Mouse (Mus musculus): Measurements from ENCODE around the gene Ntm. TPM values are rescaled to one million over a fixed set of nuclear protein-coding genes. Genes with fewer than 3 reads are reported as not detected.

Gene Ntm
- total RNA-seq, 2 experiments from 2014 or later = 132 to 134 TPM

- peak in 1 of 2 experiments; percentile 25 for DNase-seq (ENCODE audit: extremely low spot score in 1 of 2, low spot score in 1 of 2)
Measured at GRCm38 (mm10) chr9:29428322-29428721, 534.6 kb downstream of the Ntm start.

GRCm38 (mm10) chr9:29426261-29426660, 536.7 kb downstream of the Ntm start:
- DNase-seq (ENCODE audit: extremely low spot score in 1 of 2, low spot score in 1 of 2) = no peak

DNA sequence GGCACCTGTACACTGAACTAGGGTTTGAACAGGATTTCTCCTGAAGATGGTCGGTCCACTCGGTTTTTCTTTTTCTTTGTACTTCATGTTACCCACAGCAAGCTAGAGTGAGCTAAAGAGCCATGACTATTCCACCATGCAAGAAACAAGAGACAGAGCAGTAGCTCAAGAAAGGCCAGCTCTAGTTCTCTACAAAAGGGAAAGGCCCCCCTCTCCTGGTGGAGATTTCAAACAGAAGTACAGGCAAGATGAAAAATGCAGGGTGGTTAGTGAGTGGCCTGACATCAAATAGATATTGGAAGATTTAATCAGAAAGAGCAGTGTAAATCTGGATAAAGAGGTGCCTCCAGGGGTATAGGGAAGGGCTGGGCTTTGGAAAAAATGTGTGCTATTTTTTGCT, 547.4 kb downstream of the Ntm start:
- no peak for DNase-seq (ENCODE audit: extremely low spot score in 1 of 2, low spot score in 1 of 2)

DNA sequence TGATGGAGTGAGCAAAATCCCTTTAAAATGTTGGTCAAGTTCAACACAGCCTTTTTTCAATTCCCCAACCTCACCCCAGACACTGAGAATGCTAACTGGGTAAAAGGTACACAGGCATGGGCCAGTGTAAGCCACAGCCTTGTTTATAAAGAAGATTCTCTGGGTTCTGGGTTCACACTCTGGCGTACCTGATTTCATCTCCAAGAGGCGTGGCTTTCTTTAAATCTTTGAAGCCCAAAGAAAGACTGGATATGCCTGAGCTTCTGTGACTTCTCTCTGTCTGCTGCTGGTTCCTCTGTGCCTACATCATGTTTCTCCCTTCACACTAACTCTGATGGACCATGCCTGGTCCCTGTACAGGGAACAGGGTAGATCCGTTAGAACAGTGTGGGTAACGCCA, 549.8 kb downstream of the Ntm start:
- no peak for DNase-seq (ENCODE audit: extremely low spot score in 1 of 2, low spot score in 1 of 2)

- DNase-seq (ENCODE audit: extremely low spot score in 1 of 2, low spot score in 1 of 2) = peak; percentile 42 to 54
Measured at GRCm38 (mm10) chr9:29412181-29412771, 550.7 kb downstream of the Ntm start.

DNA sequence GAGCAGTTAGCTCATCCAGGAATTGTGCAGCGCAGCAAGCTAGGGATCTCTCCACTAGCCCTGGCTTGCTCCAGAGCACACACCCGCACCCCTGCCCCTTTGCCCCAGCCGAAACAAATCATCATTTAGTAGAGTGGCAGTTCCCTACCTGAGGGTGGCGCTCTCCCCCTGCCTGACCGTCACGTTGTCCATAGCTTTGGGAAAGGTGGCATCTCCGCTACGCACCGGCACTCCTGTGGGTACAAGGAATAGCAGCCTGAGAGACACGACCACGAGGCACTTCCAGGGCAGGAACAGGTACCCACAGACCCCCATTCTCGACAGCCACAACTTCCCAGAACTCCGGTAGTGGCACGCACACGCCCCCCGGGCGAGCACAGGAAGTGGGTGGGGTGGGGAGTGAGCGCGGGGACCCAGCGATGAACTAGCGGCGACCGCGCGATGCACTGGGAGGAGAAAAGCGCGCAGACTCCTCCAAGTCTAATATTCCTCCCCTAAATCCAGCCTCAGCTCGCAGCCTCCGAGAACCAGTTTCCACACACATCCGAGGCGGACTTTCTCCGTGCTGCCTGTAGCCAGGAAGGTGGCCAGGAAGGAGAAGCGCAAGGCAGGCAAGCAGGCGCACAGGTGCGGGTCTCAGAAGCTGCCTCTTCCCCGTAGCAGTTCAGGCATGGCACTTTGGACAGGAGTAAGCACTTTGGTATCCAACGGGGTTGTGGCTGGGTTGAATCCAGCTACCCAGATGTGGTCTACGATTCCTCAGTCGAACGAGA, 551.3 kb downstream of the Ntm start:
- DNase-seq (ENCODE audit: extremely low spot score in 1 of 2, low spot score in 1 of 2) = peak; percentile 47 to 67

GRCm38 (mm10) chr9:29410728-29411407, 552.1 kb downstream of the Ntm start:
- DNase-seq (ENCODE audit: extremely low spot score in 1 of 2, low spot score in 1 of 2) = no peak

DNA sequence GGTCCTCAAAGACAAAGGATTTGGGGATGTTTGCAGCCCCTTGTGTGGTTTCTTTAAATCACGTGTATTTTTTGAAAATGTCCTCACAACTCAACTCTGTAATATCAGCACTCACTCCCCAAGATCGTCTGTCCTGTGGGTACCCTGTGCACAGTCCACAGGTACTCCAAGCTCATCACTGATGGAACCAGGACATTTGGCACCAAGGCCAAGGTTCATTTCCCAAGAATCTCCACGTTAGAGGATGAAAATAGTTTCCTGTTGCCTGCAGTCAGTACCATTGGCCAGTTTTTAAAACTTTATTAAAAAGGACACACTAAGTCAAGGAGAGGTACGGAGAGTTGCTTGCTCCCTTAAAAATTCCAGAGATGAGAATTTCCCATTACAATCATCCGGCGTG, 552.7 kb downstream of the Ntm start:
- DNase-seq (ENCODE audit: extremely low spot score in 1 of 2, low spot score in 1 of 2) = no peak

- DNase-seq (ENCODE audit: extremely low spot score in 1 of 2, low spot score in 1 of 2) = peak in 1 of 2 experiments; percentile 74
Measured at GRCm38 (mm10) chr9:29409216-29409907, 553.6 kb downstream of the Ntm start.

GRCm38 (mm10) chr9:29407954-29408353, 555.0 kb downstream of the Ntm start:
- DNase-seq (ENCODE audit: extremely low spot score in 1 of 2, low spot score in 1 of 2) = no peak

DNA sequence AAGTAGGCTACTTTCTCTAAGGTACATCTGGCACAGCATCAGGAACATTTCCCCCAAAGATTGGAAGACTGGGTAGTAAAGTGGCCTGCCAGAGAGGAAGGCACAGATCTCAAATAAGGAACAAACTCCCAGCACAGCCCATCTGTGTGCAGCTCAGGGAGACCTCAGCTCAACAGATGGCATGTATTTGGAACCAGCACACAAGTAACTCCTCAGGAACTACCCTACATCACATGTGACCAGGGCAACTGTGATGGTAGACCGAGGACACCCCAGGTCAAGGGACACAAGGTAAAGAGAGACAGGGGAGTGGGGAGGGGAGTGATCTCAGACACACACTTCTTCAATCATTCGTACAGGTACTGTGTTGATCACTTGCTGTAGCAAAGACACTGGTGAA, 556.0 kb downstream of the Ntm start:
- DNase-seq (ENCODE audit: extremely low spot score in 1 of 2, low spot score in 1 of 2) = no peak

DNA sequence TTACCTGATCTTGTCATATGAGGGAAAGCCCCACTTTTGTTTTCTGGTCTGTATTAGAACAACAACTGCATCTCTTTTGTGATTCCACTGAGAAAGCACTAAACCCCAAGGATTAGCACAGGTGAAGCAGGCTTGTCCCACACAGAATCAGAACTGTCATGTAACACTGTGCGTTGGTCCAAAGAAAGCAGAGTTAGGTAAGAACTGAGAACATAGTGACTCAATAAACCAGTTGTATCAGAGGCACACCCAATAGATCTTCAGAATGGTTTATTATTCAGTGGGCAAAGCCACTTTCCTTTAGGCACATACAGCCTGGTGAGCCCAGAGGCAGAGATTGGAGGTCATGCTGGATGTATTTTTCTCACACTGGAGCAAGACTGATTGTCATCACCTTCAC, 556.9 kb downstream of the Ntm start:
- DNase-seq (ENCODE audit: extremely low spot score in 1 of 2, low spot score in 1 of 2) = no peak

- DNase-seq (ENCODE audit: extremely low spot score in 1 of 2, low spot score in 1 of 2) = no peak
Measured at GRCm38 (mm10) chr9:29400151-29400550, 562.8 kb downstream of the Ntm start.

- no peak for DNase-seq (ENCODE audit: extremely low spot score in 1 of 2, low spot score in 1 of 2)
Measured at GRCm38 (mm10) chr9:29396101-29396500, 566.8 kb downstream of the Ntm start.

- no peak for DNase-seq (ENCODE audit: extremely low spot score in 1 of 2, low spot score in 1 of 2)
Measured at GRCm38 (mm10) chr9:29393136-29393535, 569.8 kb downstream of the Ntm start.

- peak in 1 of 2 experiments; percentile 49 for DNase-seq (ENCODE audit: extremely low spot score in 1 of 2, low spot score in 1 of 2)
Measured at GRCm38 (mm10) chr9:29390796-29391517, 572.0 kb downstream of the Ntm start.

GRCm38 (mm10) chr9:29389224-29389623, 573.7 kb downstream of the Ntm start:
- no peak for DNase-seq (ENCODE audit: extremely low spot score in 1 of 2, low spot score in 1 of 2)

DNA sequence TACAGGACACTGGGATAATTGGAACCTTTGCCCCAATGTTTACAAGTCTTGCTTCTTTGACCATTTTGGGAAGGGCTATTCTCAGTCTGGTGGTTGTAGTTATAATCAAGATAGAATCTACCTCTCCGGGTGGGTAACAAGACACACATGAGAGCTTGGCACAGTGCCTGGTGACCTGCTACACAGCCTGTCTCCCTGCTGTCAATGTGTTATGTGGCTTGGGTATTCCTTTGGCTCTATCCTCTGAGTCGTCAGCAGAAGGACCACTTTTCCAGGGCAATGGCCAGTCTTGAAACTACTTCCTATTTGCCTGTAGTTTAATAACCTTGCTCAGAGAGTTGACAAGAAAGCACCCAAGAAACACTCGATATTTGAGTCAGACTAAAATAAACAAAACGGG, 575.8 kb downstream of the Ntm start:
- DNase-seq (ENCODE audit: extremely low spot score in 1 of 2, low spot score in 1 of 2) = no peak

GRCm38 (mm10) chr9:29377172-29378002, 585.6 kb downstream of the Ntm start:
- no peak for DNase-seq (ENCODE audit: extremely low spot score in 1 of 2, low spot score in 1 of 2)
